Mouse (Mus musculus) T-cell, adult 2 months (primary cell): ENCODE results near the gene Lmbr1.
"Not testable (repeated sequence)": the region's sequence is repeated elsewhere in the genome, so short reads cannot be mapped to it uniquely, and the experiment has no call there.

ENCODE experiments used
- DNase-seq: peaks from one replicate; pipeline ENCODE4 v3.0.0; 2022; ENCODE audit warnings: low spot score

Gene Lmbr1

DNA sequence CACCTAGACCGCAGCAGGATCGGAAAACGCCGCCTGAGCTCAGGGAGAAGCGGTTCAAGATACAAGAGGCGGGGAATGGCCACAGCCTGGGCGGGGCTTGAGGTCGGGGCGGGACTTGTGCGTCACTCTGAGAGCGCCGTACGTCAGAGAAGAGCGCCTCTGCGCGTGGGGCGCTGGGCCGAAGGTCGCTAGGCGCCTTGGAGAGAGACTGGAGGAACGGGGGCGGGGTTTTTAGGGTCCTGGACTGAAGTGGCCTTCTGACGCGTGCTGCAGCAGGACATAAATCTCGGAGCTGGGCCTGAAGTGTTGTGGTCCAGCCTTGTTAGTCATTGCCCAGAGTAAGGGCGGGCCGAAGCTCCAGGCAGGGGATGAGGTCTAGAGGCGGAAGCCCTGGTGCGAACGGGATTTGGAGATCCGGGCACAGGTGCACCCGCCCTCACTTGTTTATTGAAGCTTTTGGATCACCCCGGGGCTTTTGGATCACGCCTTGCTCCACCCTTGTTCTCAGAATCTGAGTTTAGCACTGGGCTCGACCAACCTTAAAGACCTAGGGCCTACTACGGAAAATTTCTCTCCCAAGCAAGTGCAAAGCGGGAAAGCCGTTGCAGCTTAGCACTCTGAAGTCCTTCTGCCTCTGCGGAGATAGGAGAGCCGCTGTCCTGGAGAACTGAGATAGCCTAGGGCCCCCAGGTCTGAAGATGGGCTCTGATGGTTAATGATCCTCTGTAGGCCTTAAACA lies at the start of gene Lmbr1:
Lmbr1 (minus strand) TSS at position 93 of the 739 bp plus-strand sequence.
- peak; percentile 86 for DNase-seq

DNA sequence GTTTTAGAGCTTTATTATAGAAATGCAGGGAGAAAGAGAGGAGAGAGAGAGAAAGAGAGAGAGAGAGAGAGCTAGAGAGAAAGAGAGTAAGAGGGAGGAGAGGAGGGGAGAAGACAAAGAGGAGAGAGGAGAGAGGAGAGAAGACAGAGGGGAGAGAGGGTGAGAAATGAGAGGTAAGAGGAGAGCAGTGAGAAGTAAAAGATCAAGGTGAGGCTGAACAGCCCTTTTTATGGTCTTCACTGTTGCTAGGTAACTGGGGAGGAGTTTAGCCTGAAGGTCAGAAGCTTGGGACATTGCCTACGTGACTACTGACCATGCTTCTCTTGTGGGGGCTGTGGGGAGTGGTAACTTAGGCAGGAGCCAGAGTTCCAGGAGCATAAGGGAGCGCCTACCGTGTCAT lies 45.1 kb upstream of the Lmbr1 start:
- DNase-seq: not testable (repeated sequence)

DNA sequence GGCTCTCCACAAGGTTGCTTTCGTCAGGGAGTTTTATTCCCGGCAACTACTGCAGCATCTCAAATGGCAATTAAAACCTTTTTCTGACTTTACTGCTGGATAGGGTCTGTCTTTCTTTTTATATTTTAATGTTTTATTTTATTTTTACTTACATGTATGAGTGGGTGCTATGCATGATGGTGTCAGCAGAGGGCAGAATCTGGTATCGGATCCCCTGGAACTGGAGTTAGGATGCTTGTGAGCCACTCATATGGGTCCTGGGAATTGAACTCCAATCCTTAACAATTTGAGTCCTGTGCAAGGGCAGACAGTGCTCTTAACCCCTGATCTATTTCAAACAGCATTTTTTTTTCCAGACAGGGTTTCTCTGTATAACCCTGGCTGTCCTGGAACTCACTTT lies 34.9 kb upstream of the Lmbr1 start:
- DNase-seq: no peak

DNA sequence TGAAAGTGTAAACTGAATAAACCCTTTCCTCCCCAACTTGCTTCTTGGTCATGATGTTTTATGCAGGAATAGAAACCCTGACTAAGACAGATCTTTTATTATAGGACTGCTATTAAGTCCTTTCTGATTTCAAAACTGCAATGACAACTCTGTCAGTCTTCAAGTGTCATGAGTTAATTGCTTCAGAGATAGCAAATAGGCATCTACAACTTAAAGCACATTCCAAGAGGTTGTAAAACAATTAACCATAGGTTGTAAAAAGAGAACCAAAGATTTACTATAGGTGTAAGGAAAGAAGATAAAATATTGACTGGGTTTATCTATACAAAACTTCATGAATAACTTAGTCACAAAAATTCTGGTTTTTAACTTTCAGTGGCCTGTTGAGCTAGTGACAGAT lies 32.7 kb upstream of the Lmbr1 start:
- no peak for DNase-seq

DNA sequence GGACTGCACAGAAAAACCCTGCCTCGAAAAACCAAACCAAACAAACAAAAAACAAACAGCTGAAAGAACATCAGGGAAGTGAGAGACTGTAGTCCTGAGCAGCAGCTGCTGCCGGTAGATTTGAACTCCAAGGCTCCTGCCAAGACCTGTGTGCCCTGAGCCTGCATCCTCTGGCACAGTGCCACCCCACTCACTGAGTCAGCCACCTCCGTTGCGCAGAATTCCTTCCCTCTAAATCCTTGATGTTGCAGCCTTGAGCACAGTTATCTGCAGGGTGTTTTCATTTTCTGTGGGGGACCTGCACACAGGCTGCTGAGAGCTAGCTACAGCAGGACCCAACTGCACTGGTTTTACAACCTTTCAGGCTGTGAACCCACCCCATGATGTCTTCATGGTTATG lies 20.2 kb upstream of the Lmbr1 start:
- no peak for DNase-seq

DNA sequence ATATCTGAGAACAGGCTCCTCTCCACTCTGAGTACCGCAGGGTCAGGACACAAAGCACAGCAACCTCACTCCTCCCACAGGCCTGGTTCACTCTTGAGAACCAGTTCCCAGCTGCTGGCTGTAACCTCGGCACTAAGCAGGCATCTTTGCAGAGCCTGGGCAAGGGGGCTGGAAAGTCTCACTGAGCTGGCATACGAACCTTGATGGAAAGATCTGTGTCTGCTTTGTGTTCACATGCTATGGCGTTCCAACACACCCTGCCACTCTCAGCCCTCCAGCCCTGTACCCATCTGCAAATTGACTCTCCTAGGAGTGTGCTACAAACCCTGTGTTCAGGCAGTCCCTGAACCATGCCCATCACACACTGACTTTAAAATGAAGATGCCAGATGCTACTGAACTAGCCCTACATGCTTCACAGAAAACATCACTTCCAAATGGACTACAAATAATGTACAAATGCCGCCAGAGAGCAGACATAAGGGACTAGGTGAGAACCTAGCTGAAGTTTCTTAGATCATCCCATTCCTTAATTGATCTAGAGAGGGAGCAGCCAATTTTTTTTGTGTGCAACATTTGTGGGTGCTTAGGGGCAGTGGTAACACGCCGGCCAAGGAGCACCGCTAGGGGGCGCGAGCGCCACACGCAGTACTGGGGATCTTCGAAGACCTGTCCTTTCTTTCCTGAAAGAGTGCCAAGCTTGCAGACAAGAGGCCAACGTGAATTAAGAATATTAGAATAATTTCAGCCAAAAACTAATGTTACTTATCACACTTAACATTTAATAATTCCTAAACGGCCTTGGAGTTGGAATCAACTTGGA lies 11.0 kb upstream of the Lmbr1 start:
- DNase-seq: peak; percentile 48

DNA sequence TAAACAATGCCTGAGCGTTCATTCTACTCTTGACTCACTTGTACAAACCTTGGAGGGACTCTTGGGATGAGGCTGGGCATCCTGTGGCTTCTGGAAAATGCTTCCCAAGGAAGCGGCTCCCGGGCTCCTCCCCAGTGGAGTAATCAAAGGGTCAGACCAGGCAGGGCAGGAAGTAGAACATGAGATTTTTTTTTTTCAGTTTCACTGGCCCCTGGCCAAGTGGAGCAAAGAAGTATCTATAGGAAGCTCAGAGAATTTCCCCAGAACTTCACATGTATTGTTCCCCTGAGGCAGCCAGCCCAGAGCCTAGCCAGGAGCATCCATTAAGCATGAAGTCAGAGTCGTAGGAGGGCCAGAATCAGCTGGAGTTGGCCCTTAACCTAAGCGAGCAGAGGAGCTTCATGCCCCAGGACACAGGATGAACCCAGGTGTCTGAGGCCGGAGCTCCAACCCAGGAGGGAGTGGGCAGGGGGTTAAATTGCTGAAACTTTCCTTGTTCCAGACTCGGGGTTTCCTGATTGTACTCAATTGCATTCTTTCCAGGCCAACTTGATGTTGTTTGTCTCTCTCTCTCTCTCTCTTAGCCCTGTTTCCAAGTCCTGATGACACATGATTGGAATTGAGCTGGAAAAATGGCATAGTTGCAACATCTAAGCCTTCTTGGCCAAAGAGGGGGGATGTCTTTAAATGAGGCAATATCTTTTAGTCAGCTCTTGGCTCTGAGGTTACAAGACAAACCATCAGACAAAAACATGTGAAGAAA lies 10.2 kb upstream of the Lmbr1 start:
- no peak for DNase-seq

DNA sequence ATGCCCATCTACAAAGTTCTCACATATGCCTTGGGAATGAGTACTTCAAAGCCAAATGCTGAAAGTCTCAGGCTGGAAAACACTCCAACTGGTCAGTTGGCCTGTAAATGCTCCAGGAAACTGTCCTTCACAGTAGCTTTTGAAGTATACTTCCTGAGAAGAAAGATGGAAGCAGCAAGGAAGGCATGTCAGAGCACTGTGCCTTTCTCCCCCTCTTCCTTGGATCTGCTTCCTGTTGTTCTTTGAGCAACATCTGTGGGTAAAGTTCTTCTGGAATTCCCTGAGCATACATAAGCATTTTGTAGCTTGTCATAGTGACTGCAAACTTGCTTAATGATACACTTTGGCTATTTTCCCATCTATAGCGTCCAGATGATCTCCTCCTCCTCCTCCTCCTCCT lies 9.4 kb upstream of the Lmbr1 start:
- no peak for DNase-seq

DNA sequence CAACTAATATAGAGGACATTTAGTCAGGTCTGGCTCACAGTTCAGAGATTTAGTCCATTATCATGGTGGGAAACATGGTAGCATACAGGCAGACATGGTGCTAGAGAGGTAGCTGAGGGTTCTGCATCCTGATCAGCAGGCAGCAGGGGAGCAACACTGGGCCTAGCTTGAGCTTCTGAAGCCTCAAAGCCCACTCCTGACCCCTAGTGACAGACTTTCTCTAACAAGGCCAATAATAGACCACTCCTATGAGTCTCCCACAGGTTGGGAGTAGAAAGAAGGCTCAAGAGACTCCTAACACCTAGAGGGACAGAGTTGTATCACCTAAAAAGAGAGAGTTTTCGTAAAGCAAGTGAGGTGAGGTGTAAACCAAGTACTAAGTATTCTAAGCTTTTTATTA lies 4.6 kb upstream of the Lmbr1 start:
- no peak for DNase-seq

DNA sequence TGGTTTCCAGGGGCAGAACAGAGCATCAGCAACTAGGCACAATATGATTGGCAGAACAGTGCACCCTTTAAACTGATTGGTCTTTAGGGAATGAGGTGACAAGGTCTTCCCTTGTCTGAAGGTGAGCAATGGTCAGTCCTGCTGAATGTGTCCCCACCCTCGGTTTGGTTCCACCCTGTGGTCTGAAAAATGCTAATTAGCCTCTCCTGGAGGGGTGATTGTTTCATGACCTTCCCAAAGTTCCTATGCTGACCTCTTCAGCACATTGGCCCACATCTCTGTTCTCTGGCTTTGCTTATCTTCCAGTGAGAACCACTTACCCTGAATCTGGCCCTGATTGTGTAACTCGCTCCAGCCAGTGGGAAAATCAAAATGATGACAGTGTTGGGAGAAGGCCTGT lies 1.9 kb upstream of the Lmbr1 start:
- DNase-seq: no peak

DNA sequence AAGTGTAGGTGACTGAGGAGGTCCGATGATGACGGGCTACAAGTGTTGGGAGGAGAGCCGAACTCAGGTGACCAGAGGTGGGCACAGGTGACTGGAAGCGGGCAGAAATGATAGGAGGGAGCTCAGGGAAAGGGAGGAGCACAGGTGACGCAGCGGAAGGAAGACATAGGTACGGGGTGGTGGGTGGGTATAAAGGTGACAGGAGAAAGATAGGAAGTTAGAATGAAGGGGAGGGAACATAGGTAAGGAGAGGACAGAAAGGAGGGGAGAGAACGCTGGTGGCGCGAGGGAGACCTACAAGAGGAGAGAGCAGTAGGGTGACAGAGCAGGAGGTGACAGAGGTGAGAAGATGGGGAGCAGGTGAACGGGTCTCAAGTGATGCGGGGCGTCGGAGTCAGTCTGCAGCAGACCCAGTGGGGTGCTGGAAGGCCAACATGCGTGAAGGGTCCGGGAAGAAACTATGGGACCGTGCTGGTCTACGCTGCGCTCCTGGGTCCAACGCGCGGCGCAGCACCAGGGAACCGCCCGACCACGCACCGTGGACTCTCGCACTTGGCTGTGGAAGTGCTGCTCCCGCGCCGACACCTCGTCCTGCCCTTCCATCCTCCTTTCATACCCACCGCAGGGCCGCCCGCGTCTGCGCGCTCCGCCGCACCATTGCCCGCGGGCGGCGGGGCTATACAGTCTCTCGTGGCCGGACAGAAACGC lies 446 bp downstream of the Lmbr1 start:
- peak; percentile 1 for DNase-seq

DNA sequence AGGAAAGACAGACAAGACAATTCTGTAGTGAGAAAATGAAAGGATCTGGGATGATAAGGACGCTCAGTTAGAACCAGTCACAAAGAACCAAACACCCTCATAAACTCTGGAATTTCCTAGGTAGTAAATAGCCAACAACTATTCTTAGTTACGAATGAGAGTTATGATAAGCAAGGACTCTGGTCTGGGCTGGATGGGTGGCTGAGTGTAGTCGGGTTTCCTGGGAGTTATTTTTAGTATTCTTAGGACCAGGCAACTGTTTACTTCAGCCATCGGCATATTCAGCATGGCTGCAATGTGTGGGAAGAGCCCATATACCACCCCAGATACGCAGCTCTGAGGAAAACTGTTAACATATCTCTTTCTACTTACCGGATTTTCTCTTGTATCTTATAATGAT lies 14.7 kb downstream of the Lmbr1 start:
- no peak for DNase-seq

DNA sequence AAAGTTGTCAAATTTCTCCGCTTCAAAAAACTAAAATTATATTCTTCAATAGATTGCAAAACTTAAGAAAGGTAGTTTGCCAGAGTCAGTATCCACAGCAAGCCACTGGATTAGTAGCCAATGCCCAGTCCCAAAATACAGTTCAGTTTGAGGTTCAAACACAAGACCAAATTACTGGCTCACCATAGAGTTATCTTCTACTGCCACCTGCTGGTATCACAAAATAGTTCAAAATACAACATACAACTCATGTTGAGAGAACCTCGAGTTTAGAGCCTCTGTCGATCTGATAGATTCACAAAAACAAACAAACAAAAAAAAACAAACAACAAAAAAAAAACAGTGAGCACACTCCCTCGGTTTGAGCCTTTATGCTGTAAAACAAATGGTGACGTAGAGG lies 42.4 kb downstream of the Lmbr1 start:
- DNase-seq: no peak

DNA sequence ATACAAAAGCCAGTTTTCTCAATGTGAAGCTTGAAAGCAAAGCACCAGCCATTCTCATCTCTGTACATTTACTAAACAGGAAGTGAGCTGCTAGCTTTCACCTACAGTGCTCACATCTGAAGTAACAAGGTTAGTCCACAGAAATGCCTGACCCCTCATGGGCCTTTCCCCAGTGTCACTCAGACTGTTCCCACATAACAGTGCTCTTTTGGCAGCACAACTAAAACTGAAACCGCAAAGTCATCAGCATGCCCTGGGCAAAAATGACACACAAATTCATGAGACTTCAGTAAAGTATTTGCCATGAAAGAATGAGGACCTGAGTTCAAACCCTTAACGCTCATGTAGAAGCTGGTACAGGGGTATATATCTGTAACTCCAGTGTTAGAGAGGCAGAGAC lies 55.7 kb downstream of the Lmbr1 start:
- no peak for DNase-seq

DNA sequence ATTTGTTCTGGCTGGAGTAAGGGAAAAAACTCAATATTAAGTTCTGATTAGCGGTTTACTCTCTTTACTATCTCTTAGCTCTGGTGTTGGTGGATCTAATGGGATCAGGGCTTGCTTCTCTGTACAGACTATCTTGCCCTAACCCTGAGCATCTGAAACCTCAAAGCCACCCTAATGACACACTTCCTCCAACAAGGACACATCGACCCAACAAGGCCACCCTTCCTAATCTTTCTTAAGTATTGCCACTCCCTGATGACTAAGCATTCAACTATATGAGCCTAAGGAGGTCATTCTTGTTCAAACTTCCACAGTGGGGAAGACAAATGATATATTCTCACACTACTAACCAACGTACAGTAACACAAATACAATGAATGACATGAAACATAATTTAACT lies 69.0 kb downstream of the Lmbr1 start:
- no peak for DNase-seq

DNA sequence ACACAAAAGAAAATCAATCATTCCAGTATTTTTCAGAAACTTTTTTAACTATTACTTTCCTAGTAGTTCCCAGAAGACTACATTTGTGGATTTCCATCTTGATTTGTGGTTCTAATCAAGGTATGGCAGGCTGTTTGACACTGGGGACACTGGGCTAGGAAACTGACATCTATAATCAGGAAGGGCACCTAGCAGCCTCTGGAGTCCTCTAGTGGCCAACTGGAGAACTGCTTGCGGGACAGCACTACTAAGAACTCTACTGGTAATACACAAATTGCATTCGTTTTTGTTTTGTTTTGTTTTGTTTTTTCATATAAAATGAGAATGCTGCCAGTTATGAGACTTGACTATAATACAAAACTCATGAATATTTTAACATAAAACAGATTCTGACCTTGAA lies 85.0 kb downstream of the Lmbr1 start:
- peak; percentile 30 for DNase-seq

DNA sequence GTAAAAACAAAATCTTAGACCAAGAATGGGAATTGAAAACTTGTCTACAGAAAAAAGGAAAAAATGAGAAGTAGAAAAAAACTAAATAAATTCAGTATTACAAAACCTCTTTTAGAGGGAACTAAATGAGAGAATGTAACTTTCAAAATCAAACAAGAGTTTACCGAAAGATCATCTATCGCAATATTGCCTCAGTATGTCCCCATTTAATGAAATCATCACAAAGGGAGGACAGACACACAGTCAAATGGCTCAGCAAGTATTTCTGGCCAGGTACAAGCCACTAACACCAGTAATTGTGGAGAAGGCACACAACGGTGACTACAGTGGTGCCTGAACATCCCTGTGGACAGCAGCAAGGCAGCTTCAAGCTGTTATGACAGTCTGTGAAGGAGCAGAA lies 88.1 kb downstream of the Lmbr1 start:
- DNase-seq: no peak

DNA sequence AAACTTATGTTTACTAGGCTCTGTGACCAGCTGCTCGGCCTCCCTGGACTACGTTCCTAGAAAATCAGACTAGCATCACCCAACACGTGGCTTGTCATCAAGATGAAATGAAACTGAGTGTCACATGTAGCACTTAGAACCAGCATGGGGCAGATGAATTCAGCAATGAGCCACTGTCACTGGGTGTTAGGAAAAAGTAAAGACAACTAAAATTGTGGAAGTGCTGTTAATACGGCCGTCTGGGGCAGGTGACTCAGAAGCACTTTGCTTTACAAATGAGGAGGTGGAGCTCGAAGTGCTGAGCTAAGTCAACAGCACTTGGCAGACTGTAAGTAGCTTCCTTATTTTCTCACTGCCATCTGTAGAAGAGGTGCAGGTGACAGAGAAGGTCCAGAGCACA lies 88.5 kb downstream of the Lmbr1 start:
- no peak for DNase-seq

DNA sequence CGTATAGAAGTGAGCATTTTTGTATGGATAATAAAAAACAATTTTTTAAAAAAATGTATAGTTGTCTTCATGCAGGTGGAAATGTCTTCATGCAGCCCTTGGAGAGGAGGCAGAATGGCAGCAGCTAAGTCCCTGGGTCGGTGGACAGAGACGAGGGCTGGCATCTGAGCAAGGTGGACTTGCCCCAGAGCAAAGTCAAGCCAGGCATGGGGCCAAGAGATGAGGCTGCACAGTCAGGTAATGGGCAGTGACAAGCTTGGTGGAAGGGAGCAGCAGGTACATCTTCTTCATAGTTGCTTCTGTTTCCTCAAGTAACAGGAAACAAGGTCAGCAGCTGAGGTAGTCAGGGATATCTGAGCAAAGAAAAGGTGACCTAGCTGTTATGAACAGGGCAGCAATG lies 97.1 kb downstream of the Lmbr1 start:
- DNase-seq: no peak

DNA sequence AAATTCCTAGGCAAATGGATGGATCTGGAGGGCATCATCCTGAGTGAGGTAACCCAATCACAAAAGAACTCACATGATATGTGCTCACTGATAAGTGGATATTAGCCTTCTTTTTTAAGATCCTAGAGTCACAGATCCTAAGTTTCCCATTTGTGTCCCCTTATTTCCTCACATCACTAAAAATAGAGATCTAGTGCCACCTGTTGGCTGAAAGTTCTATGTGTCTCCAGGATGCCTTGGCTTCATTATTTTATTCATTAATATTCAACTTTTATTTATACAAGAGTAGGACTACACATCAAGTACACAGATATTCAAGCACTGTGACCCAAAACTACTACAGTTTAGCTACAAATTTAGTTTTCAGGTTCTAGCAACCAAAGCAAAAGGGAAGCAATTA lies 103.4 kb downstream of the Lmbr1 start:
- no peak for DNase-seq

DNA sequence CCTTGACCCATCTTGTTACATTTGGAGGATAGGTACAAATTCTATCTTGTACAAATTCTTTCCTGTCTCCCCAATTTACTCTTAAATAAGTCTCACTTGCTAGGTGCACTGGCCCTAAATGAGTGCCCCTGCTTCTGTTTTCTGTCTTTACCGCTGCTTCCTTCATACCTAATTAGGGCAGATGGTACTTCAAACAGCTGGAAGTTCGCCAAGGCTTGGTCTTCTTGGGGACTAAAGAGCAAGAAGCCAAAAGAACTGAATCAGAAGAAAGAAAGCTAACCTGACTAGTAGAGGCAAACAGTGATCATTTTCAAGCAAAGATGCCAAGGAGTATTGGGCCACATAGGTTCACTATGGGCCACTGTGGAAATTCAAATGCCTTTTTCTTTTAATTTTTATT lies 104.8 kb downstream of the Lmbr1 start:
- no peak for DNase-seq

DNA sequence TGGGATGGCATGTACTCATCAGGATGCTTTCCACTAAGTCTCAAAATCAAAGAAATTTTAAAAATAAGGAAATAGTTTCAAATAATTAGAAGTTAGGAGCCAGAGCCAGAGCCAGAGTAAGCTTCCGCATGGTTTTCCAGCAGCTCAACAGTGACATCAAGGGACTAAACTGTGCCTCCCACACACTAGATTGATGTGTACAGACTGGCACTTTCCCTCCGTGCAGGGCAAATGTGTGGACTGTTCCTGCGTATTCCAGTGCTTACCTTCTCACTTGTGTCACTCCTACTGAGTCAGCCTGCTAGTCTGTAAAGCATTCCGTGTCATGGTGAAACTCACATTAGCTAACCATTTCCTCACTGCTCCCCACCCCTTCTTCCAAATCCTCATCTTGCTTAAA lies 107.3 kb downstream of the Lmbr1 start:
- DNase-seq: no peak
